Mouse (Mus musculus) liver, embryonic 12.5 days (tissue): ENCODE data around the gene Cilp. TPM values are rescaled to one million over a fixed set of nuclear protein-coding genes. Genes with fewer than 3 reads are reported as not detected.

ENCODE experiments used
- ATAC-seq: fragments of 200-750 bp; cut with Nextera tagmentation; 2 replicates; pipeline ENCODE4 v1.8.0; 2017; ENCODE audit warnings: moderate number of reproducible peaks, mild to moderate bottlenecking, moderate library complexity
- H3K27ac ChIP-seq: fragments of 300-500 bp; sonication (generic); 2 replicates; pipeline ENCODE4 v1.5.1; 2016; ENCODE audit warnings: mild to moderate bottlenecking
- H3K27me3 ChIP-seq: fragments of 300-500 bp; sonication (generic); replicated peaks from 2 replicates; pipeline ENCODE4 v1.6.1; 2016; ENCODE audit warnings: mild to moderate bottlenecking, moderate library complexity
- H3K36me3 ChIP-seq: fragments of 300-500 bp; sonication (generic); 2 replicates; pipeline ENCODE4 v1.6.1; 2016; ENCODE audit warnings: mild to moderate bottlenecking, moderate library complexity
- H3K4me1 ChIP-seq: fragments of 300-500 bp; sonication (generic); 2 replicates; pipeline ENCODE4 v1.6.1; 2016
- H3K4me2 ChIP-seq: fragments of 300-500 bp; sonication (generic); 2 replicates; pipeline ENCODE4 v1.6.1; 2016; ENCODE audit warnings: mild to moderate bottlenecking, moderate library complexity
- H3K4me3 ChIP-seq: fragments of 300-500 bp; sonication (generic); 2 replicates; pipeline ENCODE4 v1.5.1; 2016; ENCODE audit warnings: mild to moderate bottlenecking, moderate library complexity
- H3K9ac ChIP-seq: fragments of 300-500 bp; sonication (generic); 2 replicates; pipeline ENCODE4 v1.6.1; 2016; ENCODE audit warnings: mild to moderate bottlenecking, moderate library complexity
- H3K9me3 ChIP-seq: fragments of 300-500 bp; sonication (generic); replicated peaks from 2 replicates; pipeline ENCODE4 v1.6.1; 2016; ENCODE audit warnings: mild to moderate bottlenecking, moderate library complexity
- WGBS: fragments of 180-500 bp; shearing (Covaris S2); methylation state at CpG from one replicate; pipeline ENCODE4 v1.1.7; 2016; ENCODE audit not compliant: insufficient replicate concordance; 5-methylcytosine and 5-hydroxymethylcytosine counted together
- polyA plus RNA-seq: library from polyadenylated mRNA; unstranded; fragments of >200 nt; fragmentation: Nextera tagmentation; extraction: Ambion mirVana; gene quantifications from 2 replicates; pipeline ENCODE4 v1.2.1, GENCODE M21; 2016

Cilp gene
- polyA plus RNA-seq, 1 experiment from 2014 or later: 0.06 TPM

DNA sequence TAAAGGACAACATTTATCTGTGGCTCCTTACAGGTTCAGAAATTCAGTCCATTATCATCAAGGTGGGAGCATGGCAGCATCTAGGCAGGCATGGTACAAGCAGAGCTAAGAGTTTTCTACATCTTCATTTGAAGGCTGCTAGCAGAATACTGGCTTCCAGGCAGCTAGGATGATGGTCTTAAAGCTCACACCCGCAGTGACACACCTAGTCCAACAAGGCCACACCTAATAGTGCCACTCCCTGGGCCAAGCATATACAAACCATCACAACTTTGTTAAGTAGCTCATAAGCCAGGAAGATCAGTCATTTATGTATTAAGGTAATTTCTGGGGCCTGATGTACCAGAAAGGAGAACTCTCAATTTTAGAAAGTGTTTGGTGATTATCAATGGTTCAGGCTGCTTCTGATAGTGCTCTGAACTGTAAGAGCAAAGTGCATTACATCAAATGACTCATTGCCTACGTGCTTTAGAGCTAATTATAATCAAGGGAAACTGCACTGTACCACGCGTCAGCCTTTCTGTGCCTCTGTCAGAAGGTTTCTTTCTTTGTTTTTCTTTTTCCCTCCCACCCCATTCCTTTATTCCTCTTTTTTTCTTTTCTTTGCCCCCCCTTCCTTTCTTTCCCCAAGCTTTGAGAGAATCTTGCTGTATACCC lies 37.5 kb downstream of the Cilp start:
- peaks cover 4% of the 10 kb centered on the region; the same call in 1 of the 2 replicates for H3K4me1 ChIP-seq
- WGBS: 86% methylated on average over 4 of the region's 4 CpGs
- no peak overlapping the region for H3K4me2 ChIP-seq
- peaks cover 79% of the 10 kb centered on the region for H3K36me3 ChIP-seq
- ATAC-seq: no peak
- no peak overlapping the region for H3K27ac ChIP-seq
- no peak overlapping the region for H3K9ac ChIP-seq
- H3K4me3 ChIP-seq: no peak overlapping the region
- no peaks in the 10 kb centered on the region for H3K9me3 ChIP-seq
- H3K27me3 ChIP-seq: no peaks in the 10 kb centered on the region

DNA sequence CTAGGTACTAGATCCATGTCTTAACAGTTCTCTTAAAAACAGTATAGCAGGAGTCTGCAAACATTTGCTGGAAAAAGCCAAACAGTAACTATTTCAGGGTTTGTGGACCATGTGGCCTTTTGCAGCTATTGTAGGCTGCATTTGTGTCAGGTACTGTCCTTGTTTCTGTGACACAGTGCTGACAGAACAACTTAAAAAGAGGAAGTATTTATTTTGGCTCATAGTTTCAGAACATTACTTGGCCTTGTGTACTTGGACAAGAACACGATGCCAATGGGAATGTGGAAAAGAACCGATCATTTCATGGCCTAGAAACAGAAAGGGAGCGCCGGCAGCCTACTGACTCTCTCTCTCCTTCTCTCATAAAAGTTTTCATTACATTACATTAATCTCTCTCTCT lies 38.6 kb downstream of the Cilp start:
- no peak overlapping the region for H3K9ac ChIP-seq
- H3K4me2 ChIP-seq: no peak overlapping the region
- no peaks in the 10 kb centered on the region for H3K9me3 ChIP-seq
- H3K4me1 ChIP-seq: peaks cover 4% of the 10 kb centered on the region; the same call in 1 of the 2 replicates
- no peak overlapping the region for H3K4me3 ChIP-seq
- WGBS: 99% methylated on average over 4 of the region's 4 CpGs
- no peaks in the 10 kb centered on the region for H3K27me3 ChIP-seq
- no peak for ATAC-seq
- peaks cover 82% of the 10 kb centered on the region for H3K36me3 ChIP-seq
- H3K27ac ChIP-seq: no peak overlapping the region

DNA sequence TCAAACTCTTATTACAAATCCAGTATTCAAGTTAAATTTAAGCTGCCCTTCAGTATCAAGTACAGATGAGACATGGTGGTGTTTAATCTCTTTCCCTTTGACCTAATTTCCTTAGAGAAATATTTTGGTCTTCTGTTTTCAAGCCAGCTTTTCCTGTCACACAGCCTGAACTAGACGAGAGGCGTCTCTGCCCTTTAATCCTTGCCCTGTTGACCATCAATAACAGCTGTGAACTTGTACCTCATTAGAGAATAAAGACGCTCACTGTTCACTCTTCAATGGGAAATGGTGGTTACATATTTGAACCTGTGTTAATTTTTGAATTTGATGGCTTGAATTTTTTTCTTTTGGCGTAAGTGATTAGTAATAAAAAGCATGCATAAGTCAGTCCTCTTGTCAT lies 39.3 kb downstream of the Cilp start:
- WGBS: 85% methylated on average over 4 of the region's 4 CpGs
- Histone ChIP-seq H3K4me3 (no peak overlapping the region), H3K9ac (no peak overlapping the region), H3K27me3 (no peaks in the 10 kb centered on the region), H3K36me3 (peaks cover 88% of the 10 kb centered on the region), H3K4me2 (no peak overlapping the region), H3K4me1 (peaks cover 4% of the 10 kb centered on the region; the same call in 1 of the 2 replicates), H3K9me3 (no peaks in the 10 kb centered on the region), H3K27ac (no peak overlapping the region)
- no peak for ATAC-seq

DNA sequence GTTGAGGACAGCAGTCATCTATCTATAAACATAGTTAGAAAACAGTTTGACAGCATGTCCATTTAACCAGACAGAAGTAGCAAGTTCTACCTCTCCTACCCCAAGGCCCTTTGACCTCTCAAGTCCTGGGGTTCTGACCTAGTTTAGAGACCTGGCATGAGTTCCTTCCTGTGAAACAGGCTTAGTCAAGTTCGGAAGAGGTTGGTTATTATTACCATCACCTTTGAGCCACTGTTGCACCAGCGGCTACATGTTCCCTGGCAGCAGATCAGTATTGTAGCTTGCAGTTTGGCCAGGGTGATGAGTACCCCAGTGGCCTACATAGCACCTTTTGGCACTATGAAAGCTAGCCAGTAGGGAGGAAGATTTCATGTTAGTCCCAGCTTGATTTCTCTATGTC lies 41.7 kb downstream of the Cilp start:
- no peak overlapping the region for H3K9ac ChIP-seq
- H3K4me3 ChIP-seq: no peak overlapping the region
- no peaks in the 10 kb centered on the region for H3K9me3 ChIP-seq
- no peaks in the 10 kb centered on the region for H3K27me3 ChIP-seq
- H3K27ac ChIP-seq: no peak overlapping the region
- peaks cover 81% of the 10 kb centered on the region for H3K36me3 ChIP-seq
- no peak for ATAC-seq
- WGBS: 85% methylated on average over 2 of the region's 2 CpGs
- no peak overlapping the region for H3K4me2 ChIP-seq
- peaks cover 4% of the 10 kb centered on the region; the same call in 1 of the 2 replicates for H3K4me1 ChIP-seq

DNA sequence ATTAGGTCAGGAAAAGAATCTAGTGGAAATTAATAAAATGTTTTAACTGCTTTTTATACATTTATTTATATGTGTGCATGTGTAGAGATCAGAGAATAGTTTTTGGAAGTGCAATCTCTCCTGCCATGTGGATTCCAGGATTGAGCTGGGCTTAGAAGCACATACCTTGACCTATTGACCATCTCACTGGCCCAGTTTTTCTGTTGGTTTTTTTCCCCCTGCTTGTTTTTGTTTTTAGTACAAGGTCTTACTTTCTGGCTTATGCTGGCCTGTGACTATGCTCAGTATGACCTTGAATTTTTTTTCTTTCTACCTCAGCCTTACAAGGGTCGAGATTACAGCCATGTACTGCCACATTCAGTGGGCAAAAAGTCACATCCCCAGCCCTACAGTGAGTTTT lies 43.0 kb downstream of the Cilp start:
- Histone ChIP-seq H3K27me3 (no peaks in the 10 kb centered on the region), H3K27ac (no peak overlapping the region), H3K9ac (no peak overlapping the region), H3K4me3 (no peak overlapping the region), H3K36me3 (peaks cover 81% of the 10 kb centered on the region), H3K4me2 (no peak overlapping the region), H3K9me3 (no peaks in the 10 kb centered on the region), H3K4me1 (no peaks in the 10 kb centered on the region)
- ATAC-seq: no peak
- 69% methylated on average over 1 of the region's 1 CpGs for WGBS

DNA sequence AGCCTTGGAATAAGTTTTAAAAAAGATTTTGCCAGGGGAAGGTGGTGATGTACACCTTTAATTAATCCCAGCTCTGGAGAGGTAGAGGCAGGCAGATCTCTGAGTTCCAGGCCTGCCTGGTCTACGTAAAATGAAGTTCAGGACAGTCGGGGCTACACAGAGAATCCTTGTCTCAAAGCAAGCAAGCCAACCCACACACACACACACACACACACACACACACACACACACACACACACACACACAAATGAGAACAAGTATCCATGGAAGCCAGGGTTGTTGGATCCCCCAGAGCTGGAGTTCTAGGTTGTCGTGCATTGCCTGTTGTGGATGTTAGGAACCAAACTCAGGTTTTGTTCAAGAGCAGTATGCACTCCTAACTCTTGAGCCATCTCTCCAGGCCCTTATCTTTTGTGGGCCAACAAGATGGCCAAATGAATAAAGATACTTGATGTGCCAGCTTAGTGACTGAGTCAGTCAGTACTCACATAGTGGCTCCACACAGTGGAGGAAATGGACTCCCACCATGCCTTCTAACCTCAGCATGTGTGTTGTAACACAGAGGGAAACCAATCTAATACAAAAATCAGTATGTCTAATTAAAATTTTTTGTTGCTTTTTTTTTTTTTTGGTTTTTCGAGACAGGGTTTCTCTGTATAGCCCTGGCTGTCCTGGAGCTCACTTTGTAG lies 47.8 kb downstream of the Cilp start:
- H3K9me3 ChIP-seq: no peaks in the 10 kb centered on the region
- no peaks in the 10 kb centered on the region for H3K4me1 ChIP-seq
- no peak overlapping the region for H3K27ac ChIP-seq
- H3K27me3 ChIP-seq: no peaks in the 10 kb centered on the region
- no peak overlapping the region for H3K4me2 ChIP-seq
- peak; percentile 42; the same call in 1 of the 2 replicates for ATAC-seq
- peaks cover 63% of the 10 kb centered on the region for H3K36me3 ChIP-seq
- 86% methylated on average over 4 of the region's 4 CpGs for WGBS
- H3K9ac ChIP-seq: no peak overlapping the region
- no peak overlapping the region for H3K4me3 ChIP-seq

DNA sequence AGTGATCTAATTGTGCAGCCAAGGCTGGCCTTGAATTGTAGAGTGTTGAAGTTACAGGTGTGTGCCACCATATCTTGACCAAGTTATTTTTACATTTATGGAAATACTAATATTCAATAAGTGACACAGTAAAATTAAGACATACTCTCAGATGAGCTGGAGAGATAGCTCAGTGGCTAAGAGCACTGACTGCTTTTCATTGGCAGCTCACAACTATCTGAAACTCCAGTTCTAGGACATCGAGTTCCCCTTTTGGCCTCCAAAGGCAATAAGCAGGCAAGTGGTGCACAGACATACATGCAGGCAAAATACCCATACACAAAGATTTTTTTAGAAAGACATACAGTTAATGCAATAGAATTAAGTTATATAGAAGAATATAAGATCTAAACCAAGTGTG lies 48.9 kb downstream of the Cilp start:
- Histone ChIP-seq H3K9ac (no peak overlapping the region), H3K4me3 (no peak overlapping the region), H3K4me2 (no peak overlapping the region), H3K27ac (no peak overlapping the region), H3K9me3 (no peaks in the 10 kb centered on the region), H3K27me3 (no peaks in the 10 kb centered on the region), H3K4me1 (no peaks in the 10 kb centered on the region), H3K36me3 (peaks cover 62% of the 10 kb centered on the region)
- no peak for ATAC-seq
- WGBS: 77% methylated on average over 1 of the region's 1 CpGs

DNA sequence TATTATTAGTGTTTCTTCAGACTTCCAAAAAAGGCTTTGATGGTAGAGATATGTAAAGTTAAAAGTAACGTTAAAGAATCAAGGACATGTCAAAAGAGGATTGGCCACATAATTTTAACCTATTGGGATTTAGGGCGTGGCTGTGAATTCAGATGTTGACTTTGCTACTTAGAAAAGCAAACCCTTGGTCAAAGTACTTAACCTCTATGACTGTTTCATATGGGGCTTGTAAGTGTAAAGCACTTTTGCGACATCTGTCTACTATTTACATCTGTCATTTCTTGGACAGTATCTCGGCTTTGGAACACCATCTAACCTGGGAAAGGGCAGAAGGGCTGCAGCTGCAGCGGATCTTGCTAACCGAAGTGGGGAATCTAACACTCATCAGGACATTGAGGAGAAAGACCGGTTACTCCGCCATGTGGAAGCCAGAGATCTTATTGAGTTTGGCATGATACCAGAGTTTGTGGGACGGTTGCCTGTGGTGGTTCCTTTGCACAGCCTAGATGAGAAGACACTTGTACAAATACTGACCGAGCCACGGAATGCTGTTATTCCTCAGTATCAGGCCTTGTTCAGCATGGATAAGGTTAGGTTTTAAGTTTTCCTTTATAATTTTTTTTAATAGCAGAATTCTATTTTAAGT lies 57.4 kb downstream of the Cilp start:
- H3K36me3 ChIP-seq: peaks cover 86% of the 10 kb centered on the region
- 86% methylated on average over 11 of the region's 11 CpGs for WGBS
- ATAC-seq: no peak
- no peak overlapping the region for H3K27ac ChIP-seq
- H3K27me3 ChIP-seq: no peaks in the 10 kb centered on the region
- no peaks in the 10 kb centered on the region for H3K9me3 ChIP-seq
- H3K4me1 ChIP-seq: peaks cover 5% of the 10 kb centered on the region; the same call in 1 of the 2 replicates
- no peak overlapping the region for H3K4me2 ChIP-seq
- no peak overlapping the region for H3K4me3 ChIP-seq
- H3K9ac ChIP-seq: no peak overlapping the region

DNA sequence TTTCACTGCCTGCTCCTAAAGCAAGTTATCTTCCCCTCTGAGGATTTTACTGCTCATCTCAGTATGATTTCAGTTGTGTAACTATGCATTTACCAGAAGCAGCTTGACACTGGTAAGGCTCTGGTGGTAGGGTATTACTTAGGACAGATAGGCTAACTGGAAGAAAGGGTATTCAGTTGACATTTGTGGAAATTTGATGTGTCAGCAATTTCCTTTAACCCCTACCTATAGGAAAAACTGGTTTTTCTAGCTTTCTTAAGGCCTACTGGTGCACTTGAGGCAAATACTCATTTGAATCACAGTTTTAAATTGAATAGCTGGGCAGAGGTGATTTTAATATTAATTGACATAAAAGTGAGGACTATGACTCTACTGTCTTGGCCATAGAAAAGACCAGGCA lies 61.0 kb downstream of the Cilp start:
- Histone ChIP-seq H3K4me2 (no peak overlapping the region), H3K4me1 (peaks cover 6% of the 10 kb centered on the region; the same call in 1 of the 2 replicates), H3K36me3 (peaks cover 90% of the 10 kb centered on the region), H3K27ac (no peak overlapping the region), H3K9ac (no peak overlapping the region), H3K4me3 (no peak overlapping the region), H3K27me3 (no peaks in the 10 kb centered on the region), H3K9me3 (no peaks in the 10 kb centered on the region)
- no peak for ATAC-seq

DNA sequence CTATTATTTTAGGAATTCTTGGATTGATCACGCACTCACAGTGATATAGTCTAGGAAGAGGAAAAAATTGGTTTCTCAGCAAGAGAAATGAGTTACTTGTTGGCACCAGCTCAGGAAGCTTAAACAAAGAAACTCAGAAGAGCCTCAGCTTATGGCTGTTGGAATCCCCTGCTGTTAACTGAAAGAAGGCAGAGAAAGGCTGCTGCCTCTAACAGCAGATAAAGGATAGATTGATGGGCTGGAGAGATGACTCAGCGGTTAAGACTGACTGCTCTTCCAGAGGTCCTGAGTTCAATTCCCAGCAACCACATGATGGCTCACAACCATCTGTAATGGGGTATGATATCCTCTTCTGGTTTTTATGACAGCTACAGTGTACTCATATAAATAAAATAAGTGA lies 62.4 kb downstream of the Cilp start:
- no peak for ATAC-seq
- peaks cover 6% of the 10 kb centered on the region; the same call in 1 of the 2 replicates for H3K4me1 ChIP-seq
- peaks cover 89% of the 10 kb centered on the region for H3K36me3 ChIP-seq

More for the DNA sequence above, 62.4 kb downstream of the Cilp start:
- H3K27ac ChIP-seq: no peak overlapping the region
- H3K27me3 ChIP-seq: no peaks in the 10 kb centered on the region
- no peak overlapping the region for H3K9ac ChIP-seq
- no peaks in the 10 kb centered on the region for H3K9me3 ChIP-seq
- no peak overlapping the region for H3K4me3 ChIP-seq
- 81% methylated on average over 2 of the region's 2 CpGs for WGBS
- H3K4me2 ChIP-seq: no peak overlapping the region
